Mouse (Mus musculus) olfactory bulb, adult 2 months (tissue): ENCODE results near the gene Rgs7.

Experiments
- CTCF ChIP-seq: fragments of 200-500 bp; IDR thresholded peaks from 2 replicates; pipeline ENCODE4 v1.5.1; 2012; ENCODE audit warnings: low read depth, mild to moderate bottlenecking, low read length, moderate library complexity; ENCODE audit not compliant: insufficient read depth
- POLR2A ChIP-seq: fragments of 200-500 bp; IDR thresholded peaks from 2 replicates; pipeline ENCODE4 v1.6.1; 2012; ENCODE audit warnings: mild to moderate bottlenecking, low read depth, low read length, moderate library complexity; ENCODE audit not compliant: insufficient read depth

DNA sequence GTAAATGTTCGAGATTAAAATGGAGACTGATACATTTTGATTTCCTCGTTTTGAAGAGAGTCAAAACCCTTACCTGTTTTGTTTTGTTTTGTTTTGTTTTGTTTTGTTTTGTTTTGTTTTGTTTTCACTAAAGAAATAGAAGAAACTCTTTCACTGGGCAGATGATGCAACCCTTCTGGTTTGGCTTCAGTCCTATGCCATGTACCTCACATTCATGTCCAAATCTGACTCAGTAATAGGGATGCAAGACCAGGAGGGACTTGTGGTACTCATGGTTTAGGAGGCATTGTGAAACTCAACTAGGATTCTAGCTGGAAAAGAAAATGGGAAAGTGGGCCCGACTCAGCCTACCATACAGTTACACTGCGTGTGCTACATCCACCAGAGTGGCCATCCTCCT lies 139.4 kb downstream of the Rgs7 start:
- TF ChIP-seq POLR2A: no peak
- no peak for TF ChIP-seq CTCF
